Mouse (Mus musculus) E14TG2a.4 (cell line): Measurements from ENCODE around the gene Gba.

Experiments
- CTCF ChIP-seq: conservative IDR thresholded peaks from 2 replicates; pipeline ENCODE4 v1.5.1; 2014; ENCODE audit warnings: low read length
- NANOG ChIP-seq: IDR thresholded peaks from 2 replicates; pipeline ENCODE4 v1.6.1; 2014; ENCODE audit warnings: borderline replicate concordance, low read length, mixed read lengths
- POU5F1 ChIP-seq: IDR thresholded peaks from 2 replicates; pipeline ENCODE4 v1.6.1; 2014; ENCODE audit warnings: low read length, borderline replicate concordance

DNA sequence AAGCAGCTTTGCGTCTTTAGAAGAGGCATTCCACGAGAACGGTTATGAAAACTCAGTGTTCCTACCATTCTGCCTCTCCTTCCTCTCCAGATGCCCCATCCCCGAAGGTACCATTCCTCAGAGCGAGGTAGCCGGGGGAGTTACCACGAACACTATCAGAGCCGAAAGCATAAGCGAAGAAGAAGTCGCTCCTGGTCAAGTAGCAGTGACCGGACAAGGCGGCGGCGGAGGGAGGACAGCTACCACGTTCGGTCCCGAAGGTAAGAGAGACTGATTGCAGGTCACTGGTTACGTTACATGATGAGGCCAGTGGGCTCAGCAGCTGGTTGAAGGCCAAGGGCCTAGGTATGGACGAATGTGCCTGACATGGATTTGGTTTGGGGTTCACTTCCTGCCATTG, 35.8 kb upstream of the Gba start:
- TF ChIP-seq CTCF = no peak
- TF ChIP-seq POU5F1 = no peak
- no peak for TF ChIP-seq NANOG
